21 mouse cellular contexts compared by ENCODE assay signal in the genomic region with DNA sequence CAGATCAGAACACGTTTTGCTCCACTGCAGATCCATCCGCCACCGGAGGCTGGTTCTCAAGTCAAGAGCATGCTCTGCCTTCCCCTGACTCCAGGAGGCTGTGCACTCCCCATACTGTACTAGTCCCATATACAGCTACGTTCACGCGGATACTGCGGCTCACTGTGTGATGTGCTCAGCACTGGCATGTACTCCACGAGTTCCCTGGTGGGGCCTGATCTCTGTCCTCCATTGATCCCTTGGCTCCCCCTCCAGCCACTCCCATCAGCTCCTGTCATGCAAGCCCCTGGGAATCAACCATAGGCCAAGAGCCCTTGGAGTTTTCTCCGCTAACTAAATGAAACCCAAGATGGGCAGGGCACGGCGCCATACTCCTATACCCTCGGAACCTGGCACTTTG. TPM values are rescaled to one million over a fixed set of nuclear protein-coding genes. Genes with fewer than 3 reads are reported as not detected.
A peak's percentile ranks its signal among the peaks of the same experiment; 100 is the strongest.
DNase-seq lines count a peak whose midpoint lies in the region; ATAC-seq and TF ChIP-seq lines count a peak whose summit lies in the region.
"Had no signal": no experiment of that assay in that cellular context is flagged by ENCODE, and none has a peak within 500 bp of the region (broad histone marks: within the 10 kb centered on the region; RNA-seq: fewer than 3 reads in every experiment).

No protein-coding gene starts in this region.

- WGBS in heart, embryonic 13.5 days = 87% methylated on average over 12 of the region's 12 CpGs

- H3K79me2 ChIP-seq in CH12.LX (replicated peaks; ENCODE audit: control insufficient read depth, extremely low read depth, insufficient read depth, poor library complexity, severe bottlenecking) = no peaks in the 10 kb centered on the region

- no peak for TF ChIP-seq CTCF in gastrocnemius, adult 2 months (IDR thresholded peaks at IDR 0.05)
- TF ChIP-seq CTCF in CH12.LX (conservative IDR thresholded peaks at IDR 0.05 in 1 of 2, IDR thresholded peaks at IDR 0.05 in 1 of 2; ENCODE audit: low read depth in 2 of 2, low read length in 2 of 2) = no peak

- in situ Hi-C loops in CH12.LX (cut with MboI; ENCODE audit: low pct_ligation_motif_present, low pct_unique_long_range_greater_than_20kb, low sequenced_read_pairs) = no loop called here

- H3K9me3 ChIP-seq in heart, embryonic 13.5 days = no peaks in the 10 kb centered on the region
- H3K9me3 ChIP-seq in CH12.LX (replicated peaks; ENCODE audit: low read length) = no peaks in the 10 kb centered on the region
- H3K9me3 ChIP-seq: embryonic facial prominence, embryonic 15.5 days; forebrain, embryonic 10.5 days; hindbrain, embryonic 10.5 days; intestine, embryonic 15.5 days; liver, embryonic 13.5 days had no signal

- peak; percentile 65 for DNase-seq in gastrocnemius, adult 2 months
- no peak for DNase-seq in gastrocnemius, adult 8-10 months (ENCODE audit: low spot score in 2 of 2)
- DNase-seq in heart, postnatal 14 days = no peak
- peak; percentile 17 for DNase-seq in CH12.LX (ENCODE audit: extremely low read depth)
- no peak for DNase-seq in urinary bladder, postnatal 10 days (ENCODE audit: low spot score)
- no peak for DNase-seq in left cerebral cortex, postnatal 14 days (ENCODE audit: low spot score in 2 of 2)
- DNase-seq: liver, embryonic 13.5 days; lung, adult 2 months had no signal

- TF ChIP-seq RAD21 in CH12.LX (IDR thresholded peaks at IDR 0.05; ENCODE audit: low read depth, low read length) = no peak

- H3K4me2 ChIP-seq in heart, embryonic 13.5 days = peak overlapping the region; percentile 70
- no peak overlapping the region for H3K4me2 ChIP-seq in CH12.LX (ENCODE audit: insufficient read depth, low read depth, poor library complexity, severe bottlenecking)
- H3K4me2 ChIP-seq: embryonic facial prominence, embryonic 15.5 days; liver, embryonic 13.5 days; midbrain, embryonic 11.5 days had no signal

- dilution Hi-C loops in CH12.LX (cut with MboI; ENCODE audit: extremely low pct_ligation_motif_present, extremely low pct_unique_long_range_greater_than_20kb, low sequenced_read_pairs) = no loop called here

- peaks cover 74% of the 10 kb centered on the region for H3K4me1 ChIP-seq in heart, embryonic 13.5 days
- H3K4me1 ChIP-seq in CH12.LX (ENCODE audit: control insufficient read depth in 1 of 2, insufficient read depth in 2 of 2) = peaks cover 21 to 65% of the 10 kb centered on the region in 2 experiments

- H3K4me3 ChIP-seq in gastrocnemius, adult 2 months = peak overlapping the region; percentile 81
- peak overlapping the region; percentile 62 for H3K4me3 ChIP-seq in heart, embryonic 13.5 days
- H3K4me3 ChIP-seq in CH12.LX (replicated peaks in 1 of 3; ENCODE audit: low read depth in 2 of 3, low read length in 2 of 3, poor library complexity in 1 of 3) = peak overlapping the region in 1 of 3 experiments; percentile 55
- H3K4me3 ChIP-seq: embryonic facial prominence, embryonic 15.5 days; forebrain, embryonic 10.5 days; hindbrain, embryonic 10.5 days; intestine, embryonic 15.5 days; liver, embryonic 13.5 days had no signal

- H3K27ac ChIP-seq in gastrocnemius, adult 2 months = peak overlapping the region; percentile 99
- peak overlapping the region; percentile 97; the same call in 1 of the 2 replicates for H3K27ac ChIP-seq in heart, embryonic 13.5 days (replicated peaks)
- no peak overlapping the region for H3K27ac ChIP-seq in CH12.LX (ENCODE audit: insufficient read depth, low read depth)
- H3K27ac ChIP-seq: embryonic facial prominence, embryonic 15.5 days; intestine, embryonic 15.5 days; liver, embryonic 13.5 days had no signal

- H3K27me3 ChIP-seq in heart, embryonic 13.5 days (replicated peaks) = 0 out of 2 replicates have a peak, but pooled peaks cover 3% of the 10 kb centered on the region
- no peaks in the 10 kb centered on the region for H3K27me3 ChIP-seq in CH12.LX (replicated peaks)
- H3K27me3 ChIP-seq: intestine, embryonic 15.5 days; liver, embryonic 13.5 days had no signal

- H3K9ac ChIP-seq in heart, embryonic 13.5 days = peak overlapping the region; percentile 88
- H3K9ac ChIP-seq in CH12.LX (ENCODE audit: insufficient read depth, low read depth) = peak overlapping the region; percentile 54; the same call in 1 of the 2 replicates
- H3K9ac ChIP-seq: embryonic facial prominence, embryonic 15.5 days; intestine, embryonic 15.5 days; liver, embryonic 13.5 days had no signal

- intact Hi-C loops in gastrocnemius, adult 2 months (cut with DNase I) = no loop called here
- intact Hi-C loops in heart, postnatal 14 days (cut with DNase I) = no loop called here
- intact Hi-C loops in left cerebral cortex, postnatal 14 days (cut with DNase I) = no loop called here

- TF ChIP-seq EP300 in CH12.LX (IDR thresholded peaks at IDR 0.05; ENCODE audit: low read length) = no peak

- H3K36me3 ChIP-seq in heart, embryonic 13.5 days = no peaks in the 10 kb centered on the region
- no peaks in the 10 kb centered on the region for H3K36me3 ChIP-seq in CH12.LX (replicated peaks in 1 of 2; ENCODE audit: control insufficient read depth in 1 of 2, insufficient read depth in 1 of 2, low read length in 1 of 2)
- H3K36me3 ChIP-seq: embryonic facial prominence, embryonic 15.5 days; forebrain, embryonic 10.5 days; hindbrain, embryonic 10.5 days; intestine, embryonic 15.5 days; liver, embryonic 13.5 days had no signal

- no peak for ATAC-seq in heart, embryonic 13.5 days (ENCODE audit: extremely low read depth, insufficient number of reproducible peaks, low FRiP score, low TSS enrichment)
- ATAC-seq in erythroid progenitor cell, adult 5-6 weeks (replicated peaks; ENCODE audit: low FRiP score, poor library complexity, severe bottlenecking) = peak; percentile 49; the same call in 1 of the 2 replicates
- ATAC-seq: forebrain, embryonic 16.5 days; hindbrain, embryonic 16.5 days; intestine, embryonic 15.5 days had no signal

- no peak for TF ChIP-seq POLR2A in CH12.LX (IDR thresholded peaks at IDR 0.05; ENCODE audit: low read depth, low read length)

TF ChIP-seq in CH12.LX, 34 proteins besides CTCF, POLR2A, EP300 and RAD21:
- TF ChIP-seq KAT2A (IDR thresholded peaks at IDR 0.05; ENCODE audit: insufficient replicate concordance, low read length) = no peak
- no peak for TF ChIP-seq SMC3 (IDR thresholded peaks at IDR 0.05; ENCODE audit: low read depth, low read length)
- no peak for TF ChIP-seq ZMIZ1 (IDR thresholded peaks at IDR 0.05; ENCODE audit: low read depth, low read length)

RNA-seq across cellular contexts. Expression of a gene that starts 2.6 kb away (rescaled TPM):
- 100 to 1,000 TPM; 264 to 326 TPM for total RNA-seq in gastrocnemius, adult 2 months (2021)
- total RNA-seq in gastrocnemius, adult 8-10 months (2022) = 100 to 1,000 TPM; 314 to 378 (median 368) TPM
- polyA plus RNA-seq in heart, embryonic 13.5 days (2015; fragmentation: Nextera tagmentation; extraction: Ambion mirVana) = 8.5 and 10.6 TPM in 2 replicates
- 10 to 100 TPM; 82.3 to 85.2 TPM for total RNA-seq in heart, postnatal 14 days (2021)
- total RNA-seq in CH12.LX (2012; rRNA removed) (0.04 TPM in 2 replicates), CH12.LX (2014; rRNA removed) (0.04 and 0.05 TPM in 2 replicates)
- polyA plus RNA-seq in CH12.LX (2012; ENCODE audit: insufficient read length, low read depth) = 0.55 and 0.67 TPM in 2 replicates
- not detected in 2 replicates for total RNA-seq in erythroid progenitor cell, adult 5-6 weeks (2015; ENCODE audit: low replicate concordance)
- total RNA-seq in erythroid progenitor cell, adult 5-6 weeks (2017; ENCODE audit: low replicate concordance) = not detected in 2 replicates
- under 1 TPM; 0.13 to 0.15 TPM for total RNA-seq in left cerebral cortex, postnatal 14 days (2021)
- total RNA-seq: megakaryocyte progenitor cell, adult 5-6 weeks; MEL; monocyte, adult 5-6 weeks had no signal
- polyA plus RNA-seq: forebrain, embryonic 10.5 days; forebrain, embryonic 16.5 days; midbrain, embryonic 11.5 days; thymus, postnatal 0 days had no signal

Comparison
In these comparisons a context has a peak if more than half of its experiments do, and no peak if none do; other contexts are left out.
1. DNase-seq: peak in gastrocnemius, adult 2 months (single experiment) and CH12.LX (single experiment); none in gastrocnemius, adult 8-10 months (0 of 2), heart, postnatal 14 days (0 of 2), urinary bladder, postnatal 10 days (single experiment) and left cerebral cortex, postnatal 14 days (0 of 2).
2. RNA of a gene that starts 2.6 kb away (total RNA-seq): 314 to 378 TPM in gastrocnemius, adult 8-10 months, 264 to 326 TPM in gastrocnemius, adult 2 months and 82.3 to 85.2 TPM in heart, postnatal 14 days; 0.13 to 0.15 TPM in left cerebral cortex, postnatal 14 days, 0.04 to 0.05 TPM in CH12.LX and not detected in erythroid progenitor cell, adult 5-6 weeks; every median in the first group is over 10 times any median in the second.